Mouse (Mus musculus) kidney, embryonic 14.5 days (tissue): ENCODE data around the gene Robo1. TPM values are rescaled to one million over a fixed set of nuclear protein-coding genes. Genes with fewer than 3 reads are reported as not detected.

ENCODE experiments used
- ATAC-seq: fragments of 200-750 bp; cut with Nextera tagmentation; 2 replicates; pipeline ENCODE4 v1.8.0; 2017; ENCODE audit warnings: moderate number of reproducible peaks, mild to moderate bottlenecking, moderate TSS enrichment, moderate library complexity; ENCODE audit not compliant: low FRiP score, low TSS enrichment
- H3K27ac ChIP-seq: fragments of 300-500 bp; sonication (generic); 2 replicates; pipeline ENCODE4 v1.5.1; 2014; ENCODE audit warnings: low read depth, mild to moderate bottlenecking, low read length, moderate library complexity, mixed read lengths
- H3K27me3 ChIP-seq: fragments of 300-500 bp; sonication (generic); 2 replicates; pipeline ENCODE4 v1.6.1; 2014; ENCODE audit warnings: mild to moderate bottlenecking, low read length; ENCODE audit not compliant: control insufficient read depth, insufficient read depth
- H3K36me3 ChIP-seq: fragments of 300-500 bp; sonication (generic); 2 replicates; pipeline ENCODE4 v1.6.1; 2014; ENCODE audit warnings: low read length, mixed read lengths; ENCODE audit not compliant: control insufficient read depth, insufficient read depth
- H3K4me1 ChIP-seq: fragments of 300-500 bp; sonication (generic); 2 replicates; pipeline ENCODE4 v1.6.1; 2014; ENCODE audit warnings: low read length, mixed read lengths; ENCODE audit not compliant: control insufficient read depth, insufficient read depth
- H3K4me2 ChIP-seq: fragments of 300-500 bp; sonication (generic); replicated peaks from 2 replicates; pipeline ENCODE4 v1.6.1; 2014; ENCODE audit warnings: low read depth, mild to moderate bottlenecking, low read length
- H3K4me3 ChIP-seq: fragments of 300-500 bp; sonication (generic); 2 replicates; pipeline ENCODE4 v1.5.1; 2014; ENCODE audit warnings: mild to moderate bottlenecking, low read length
- H3K9ac ChIP-seq: fragments of 300-500 bp; sonication (generic); 2 replicates; pipeline ENCODE4 v1.6.1; 2014; ENCODE audit warnings: low read depth, mild to moderate bottlenecking, low read length, moderate library complexity
- H3K9me3 ChIP-seq: fragments of 300-500 bp; sonication (generic); 2 replicates; pipeline ENCODE4 v1.6.1; 2016; ENCODE audit warnings: low read length; ENCODE audit not compliant: control insufficient read depth
- WGBS: fragments of 180-500 bp; shearing (Covaris S2); extraction: QIAGEN DNeasy Blood & Tissue Kit; methylation state at CpG from one replicate; pipeline ENCODE4 v1.1.7; 2014; 5-methylcytosine and 5-hydroxymethylcytosine counted together
- polyA plus RNA-seq: library from polyadenylated mRNA; unstranded; fragments of >200 nt; fragmentation: Nextera tagmentation; extraction: Ambion mirVana; gene quantifications from 2 replicates; pipeline ENCODE4 v1.2.1, GENCODE M21; 2014

Robo1 gene
- polyA plus RNA-seq, 1 experiment from 2014 or later, result 38.7 TPM

GRCm38 (mm10) chr16:72719063-72719462, 411.0 kb downstream of the Robo1 start:
- Histone ChIP-seq H3K27ac (no peak overlapping the region), H3K4me3 (no peak overlapping the region), H3K4me2 (no peak overlapping the region), H3K36me3 (no peaks in the 10 kb centered on the region), H3K9me3 (no peaks in the 10 kb centered on the region), H3K27me3 (no peaks in the 10 kb centered on the region), H3K4me1 (peaks cover 12% of the 10 kb centered on the region), H3K9ac (no peak overlapping the region)
- WGBS, result 32% methylated on average over 4 of the region's 4 CpGs
- no peak for ATAC-seq

DNA sequence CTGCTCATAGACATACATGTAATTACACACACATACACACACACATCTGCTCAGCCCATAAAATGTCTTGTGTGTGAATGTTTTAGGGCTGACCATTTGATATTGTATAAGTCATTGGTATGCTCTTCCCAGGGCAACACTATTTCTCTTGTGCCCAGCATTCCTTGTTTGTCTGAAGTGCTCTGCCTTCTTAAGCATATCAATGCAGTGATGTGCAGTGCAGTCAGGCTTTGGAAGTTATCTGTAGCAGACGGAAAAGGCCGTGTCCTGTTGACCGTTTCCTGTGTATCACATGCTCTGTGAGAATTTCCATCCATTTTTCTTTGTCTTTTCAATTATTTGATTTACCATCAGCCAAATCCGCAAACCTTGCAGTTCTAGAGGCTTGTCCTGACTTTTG, 412.9 kb downstream of the Robo1 start:
- Histone ChIP-seq H3K27me3 (no peaks in the 10 kb centered on the region), H3K4me3 (no peak overlapping the region), H3K4me1 (peaks cover 12% of the 10 kb centered on the region), H3K9me3 (no peaks in the 10 kb centered on the region), H3K27ac (no peak overlapping the region), H3K4me2 (no peak overlapping the region), H3K36me3 (no peaks in the 10 kb centered on the region), H3K9ac (no peak overlapping the region)
- 84% methylated on average over 4 of the region's 4 CpGs for WGBS
- ATAC-seq, result no peak

DNA sequence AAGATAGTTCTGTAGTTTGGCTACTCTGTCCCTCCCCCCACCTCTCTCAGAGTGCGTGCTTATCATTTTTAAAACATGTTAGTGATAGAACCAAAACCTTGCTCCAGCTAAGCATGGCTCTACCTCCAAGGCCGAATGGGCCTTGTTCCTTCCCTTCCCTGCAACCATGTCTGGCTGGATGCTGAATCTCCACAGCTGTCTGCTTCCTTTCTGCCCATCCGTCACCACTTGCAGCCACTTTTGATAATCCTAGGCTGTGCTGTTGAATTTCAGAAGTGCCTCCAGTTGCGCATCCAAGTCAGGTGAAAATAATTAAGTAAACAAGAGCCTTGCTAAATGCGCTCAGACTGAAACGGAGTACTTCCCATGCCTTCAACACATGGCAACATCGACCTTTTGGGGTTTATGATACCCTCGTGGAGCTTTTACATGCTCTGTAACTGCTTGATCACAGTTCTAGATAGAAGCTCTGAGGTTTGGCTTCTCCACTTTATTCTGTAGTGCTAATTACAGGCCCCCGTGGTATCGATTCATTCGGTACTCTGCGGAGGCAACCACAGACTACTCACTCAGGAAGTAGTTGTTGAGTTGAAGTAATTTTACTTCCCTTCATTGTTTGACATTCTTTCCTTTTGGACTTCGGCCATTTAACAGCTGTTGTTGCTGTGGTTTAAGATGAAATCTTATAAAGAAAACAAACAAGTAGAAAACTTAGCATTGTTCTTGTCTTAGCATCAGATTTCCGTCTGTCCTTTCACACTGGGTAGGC, 413.8 kb downstream of the Robo1 start:
- Histone ChIP-seq H3K27ac (no peak overlapping the region), H3K9ac (no peak overlapping the region), H3K4me3 (no peak overlapping the region), H3K4me2 (no peak overlapping the region), H3K4me1 (peaks cover 12% of the 10 kb centered on the region), H3K9me3 (no peaks in the 10 kb centered on the region), H3K27me3 (no peaks in the 10 kb centered on the region), H3K36me3 (no peaks in the 10 kb centered on the region)
- 78% methylated on average over 14 of the region's 14 CpGs for WGBS
- ATAC-seq, result no peak

DNA sequence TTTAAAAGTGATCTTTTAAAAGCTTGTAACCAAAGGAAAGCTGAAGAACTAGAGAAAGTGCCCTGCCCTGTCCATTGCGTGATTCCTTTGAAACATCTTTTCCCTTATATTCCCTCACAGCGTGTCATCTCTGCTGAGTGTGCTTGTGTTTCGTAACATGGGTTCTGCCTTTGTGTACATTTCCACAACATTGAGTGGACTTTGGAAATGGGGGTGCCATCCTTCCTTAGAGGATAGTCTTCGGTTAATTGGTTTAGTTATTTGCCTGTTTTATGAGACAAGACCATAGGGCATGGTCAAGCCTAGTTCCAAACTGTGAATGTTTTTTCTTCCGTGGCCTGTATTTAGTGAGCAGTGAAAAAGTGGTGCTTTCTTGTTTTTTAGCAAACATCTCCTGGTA, 426.1 kb downstream of the Robo1 start:
- H3K4me2 ChIP-seq, result no peak overlapping the region
- H3K27ac ChIP-seq, result no peak overlapping the region
- ATAC-seq, result no peak; the same call in 1 of the 2 replicates
- H3K9me3 ChIP-seq, result no peaks in the 10 kb centered on the region
- H3K4me3 ChIP-seq, result no peak overlapping the region
- H3K27me3 ChIP-seq, result no peaks in the 10 kb centered on the region
- 65% methylated on average over 5 of the region's 5 CpGs for WGBS
- no peak overlapping the region for H3K9ac ChIP-seq
- no peaks in the 10 kb centered on the region for H3K36me3 ChIP-seq
- H3K4me1 ChIP-seq, result 0 out of 2 replicates have a peak, but pooled peaks cover 7% of the 10 kb centered on the region

- WGBS, result 20% methylated on average over 11 of the region's 11 CpGs
- Histone ChIP-seq H3K4me1 (0 out of 2 replicates have a peak, but pooled peaks cover 7% of the 10 kb centered on the region), H3K4me3 (no peak overlapping the region), H3K9me3 (no peaks in the 10 kb centered on the region), H3K36me3 (no peaks in the 10 kb centered on the region), H3K27me3 (no peaks in the 10 kb centered on the region), H3K27ac (no peak overlapping the region), H3K9ac (no peak overlapping the region), H3K4me2 (no peak overlapping the region)
- ATAC-seq, result no peak
Measured at GRCm38 (mm10) chr16:72735175-72735574, 427.1 kb downstream of the Robo1 start.

DNA sequence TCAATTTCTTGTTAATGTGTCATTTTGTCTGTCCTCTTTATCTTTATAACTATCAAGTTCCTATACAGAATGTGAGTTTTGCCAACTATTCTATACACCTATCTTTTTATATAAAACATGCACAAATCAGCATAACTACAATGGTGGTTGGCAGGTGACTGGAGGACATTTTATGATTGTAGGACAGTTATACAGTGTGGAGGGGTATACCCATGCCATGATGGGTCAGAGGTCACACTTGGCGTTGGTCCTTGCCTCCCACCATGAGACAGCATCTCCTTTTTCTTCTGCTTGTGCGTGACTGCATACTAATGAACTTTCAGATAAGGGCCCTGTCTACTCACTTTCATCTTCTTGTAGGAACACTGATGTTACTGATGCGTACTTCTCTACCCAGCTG, 427.5 kb downstream of the Robo1 start:
- Histone ChIP-seq H3K27me3 (no peaks in the 10 kb centered on the region), H3K4me1 (0 out of 2 replicates have a peak, but pooled peaks cover 7% of the 10 kb centered on the region), H3K4me3 (no peak overlapping the region), H3K4me2 (no peak overlapping the region), H3K9ac (no peak overlapping the region), H3K36me3 (no peaks in the 10 kb centered on the region), H3K27ac (no peak overlapping the region), H3K9me3 (no peaks in the 10 kb centered on the region)
- WGBS, result 59% methylated on average over 3 of the region's 3 CpGs
- 0 out of 2 replicates have a peak, but pooled peaks have one; percentile 33 for ATAC-seq

DNA sequence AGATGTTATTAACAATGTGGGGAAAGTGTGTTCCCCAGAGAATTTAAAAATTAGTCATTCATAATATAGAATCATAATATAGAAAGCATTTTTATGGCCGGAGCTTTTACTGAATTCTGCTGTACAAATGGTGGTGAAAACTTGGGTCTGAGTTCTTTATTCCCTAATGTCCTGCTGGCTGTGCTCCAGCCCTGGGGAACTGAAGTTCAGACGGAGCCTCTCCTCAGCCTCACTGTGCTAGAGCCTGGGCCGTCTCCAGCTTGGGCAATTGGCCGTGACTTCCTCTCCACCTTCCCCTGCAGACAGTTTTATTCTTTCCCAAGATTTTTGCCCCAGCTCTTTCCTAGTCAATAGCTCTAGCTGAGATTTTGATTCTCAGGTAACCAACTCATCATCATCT, 429.0 kb downstream of the Robo1 start:
- H3K4me3 ChIP-seq, result no peak overlapping the region
- WGBS, result 20% methylated on average over 4 of the region's 4 CpGs
- no peaks in the 10 kb centered on the region for H3K9me3 ChIP-seq
- no peaks in the 10 kb centered on the region for H3K27me3 ChIP-seq
- H3K27ac ChIP-seq, result no peak overlapping the region
- H3K4me2 ChIP-seq, result no peak overlapping the region
- H3K9ac ChIP-seq, result no peak overlapping the region
- ATAC-seq, result peak; percentile 83
- peaks cover 2% of the 10 kb centered on the region for H3K36me3 ChIP-seq
- 0 out of 2 replicates have a peak, but pooled peaks cover 7% of the 10 kb centered on the region for H3K4me1 ChIP-seq

DNA sequence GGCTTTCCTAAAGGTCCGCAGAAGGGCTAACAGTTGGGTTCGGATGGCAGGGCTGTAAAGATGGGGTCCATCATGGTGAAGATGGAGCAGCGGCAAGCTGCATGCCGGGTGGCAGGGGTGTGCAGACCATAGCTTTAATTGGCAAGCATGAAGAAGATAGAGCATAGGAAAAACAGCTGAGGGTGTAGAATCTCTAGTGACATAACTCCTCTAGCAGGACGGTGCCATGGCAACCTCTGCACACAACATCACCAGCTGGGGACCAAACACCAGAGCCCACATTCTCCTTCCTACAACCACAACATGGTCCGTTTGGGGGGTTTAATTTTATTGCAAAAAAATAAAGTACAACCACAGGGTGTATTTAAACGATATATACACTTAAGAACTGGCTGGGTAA, 432.1 kb downstream of the Robo1 start:
- Histone ChIP-seq H3K27ac (no peak overlapping the region), H3K4me2 (no peak overlapping the region), H3K36me3 (peaks cover 11% of the 10 kb centered on the region), H3K4me1 (0 out of 2 replicates have a peak, but pooled peaks cover 6% of the 10 kb centered on the region), H3K4me3 (no peak overlapping the region), H3K27me3 (no peaks in the 10 kb centered on the region), H3K9me3 (no peaks in the 10 kb centered on the region; the same call in 1 of the 2 replicates), H3K9ac (no peak overlapping the region)
- WGBS, result 91% methylated on average over 7 of the region's 7 CpGs
- ATAC-seq, result no peak

DNA sequence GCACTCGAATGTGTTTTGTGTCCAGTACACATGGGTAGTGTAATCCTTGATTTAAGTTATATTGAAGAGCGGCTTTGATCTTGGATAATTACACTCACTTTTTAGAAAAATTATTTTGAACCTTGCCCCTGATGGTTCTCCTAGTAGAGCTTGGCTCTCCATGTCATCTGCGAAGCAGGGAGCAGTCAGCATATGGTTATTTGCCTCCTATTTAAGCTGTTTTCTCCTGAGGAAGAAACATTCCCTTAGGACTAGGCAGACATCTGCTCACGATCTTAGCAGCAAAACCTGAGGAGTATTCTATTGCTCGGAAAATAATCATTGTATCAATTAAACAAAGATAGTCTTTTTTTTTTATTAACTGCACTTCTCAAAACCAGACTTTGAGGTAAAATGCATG, 439.6 kb downstream of the Robo1 start:
- Histone ChIP-seq H3K27ac (no peak overlapping the region), H3K36me3 (peaks cover 7% of the 10 kb centered on the region; the same call in 1 of the 2 replicates), H3K9ac (no peak overlapping the region), H3K4me2 (no peak overlapping the region), H3K4me3 (no peak overlapping the region), H3K9me3 (no peaks in the 10 kb centered on the region; the same call in 1 of the 2 replicates), H3K4me1 (peaks cover 3% of the 10 kb centered on the region; the same call in 1 of the 2 replicates), H3K27me3 (no peaks in the 10 kb centered on the region)
- 88% methylated on average over 5 of the region's 5 CpGs for WGBS
- no peak for ATAC-seq
